Mouse (Mus musculus) midbrain, postnatal 0 days (tissue): ENCODE measurements at regions not wholly inside any gene's neighbourhood (a gene's known extent, or its start where the extent isn't known, plus 50 kb on each side); places are given as distances from the start of the nearest gene placed in this dataset.

Source experiments
- ATAC-seq: fragments of 200-750 bp; cut with Nextera tagmentation; 2 replicates; pipeline ENCODE4 v1.8.0; 2017; ENCODE audit warnings: moderate number of reproducible peaks, mild to moderate bottlenecking, moderate TSS enrichment, moderate library complexity; ENCODE audit not compliant: low FRiP score
- DNase-seq: peaks from one replicate; pipeline ENCODE4 v3.0.0-alpha.2; 2015; ENCODE audit warnings: low spot score
- H3K27ac ChIP-seq: fragments of 300-500 bp; sonication (generic); 2 replicates; pipeline ENCODE4 v1.5.1; 2014; ENCODE audit warnings: low read depth, mild to moderate bottlenecking, low read length, mixed read lengths
- H3K27me3 ChIP-seq: fragments of 300-500 bp; sonication (generic); 2 replicates; pipeline ENCODE4 v1.6.1; 2014; ENCODE audit warnings: low read length, control low read depth, mixed read lengths; ENCODE audit not compliant: insufficient read depth
- H3K36me3 ChIP-seq: fragments of 300-500 bp; sonication (generic); 2 replicates; pipeline ENCODE4 v1.6.1; 2014; ENCODE audit warnings: low read length, control low read depth, mixed read lengths; ENCODE audit not compliant: insufficient read depth
- H3K4me1 ChIP-seq: fragments of 300-500 bp; sonication (generic); 2 replicates; pipeline ENCODE4 v1.6.1; 2014; ENCODE audit warnings: mild to moderate bottlenecking, control low read depth, antibody characterized with exemption, low read length, mixed read lengths; ENCODE audit not compliant: insufficient read depth
- H3K4me2 ChIP-seq: fragments of 300-500 bp; sonication (generic); 2 replicates; pipeline ENCODE4 v1.6.1; 2014; ENCODE audit warnings: low read depth, mild to moderate bottlenecking, low read length, mixed read lengths; ENCODE audit not compliant: poor library complexity, severe bottlenecking
- H3K4me3 ChIP-seq: fragments of 300-500 bp; sonication (generic); 2 replicates; pipeline ENCODE4 v1.5.1; 2014; ENCODE audit warnings: low read depth, mild to moderate bottlenecking, low read length, moderate library complexity
- H3K9ac ChIP-seq: fragments of 300-500 bp; sonication (generic); replicated peaks from 2 replicates; pipeline ENCODE4 v1.6.1; 2014; ENCODE audit warnings: mild to moderate bottlenecking, low read length, moderate library complexity, mixed read lengths; ENCODE audit not compliant: poor library complexity, severe bottlenecking
- H3K9me3 ChIP-seq: fragments of 300-500 bp; sonication (generic); 2 replicates; pipeline ENCODE4 v1.6.1; 2016; ENCODE audit warnings: low read length, control low read depth
- CTCF ChIP-seq: IDR thresholded peaks from 2 replicates; pipeline ENCODE4 v1.5.1; 2016; ENCODE audit warnings: antibody characterized with exemption, mild to moderate bottlenecking
- WGBS: fragments of 180-500 bp; shearing (Covaris S2); extraction: QIAGEN DNeasy Blood & Tissue Kit; methylation state at CpG from one replicate; pipeline ENCODE4 v1.1.7; 2014; 5-methylcytosine and 5-hydroxymethylcytosine counted together

- Histone ChIP-seq H3K9ac (no peak overlapping the region), H3K27ac (no peak overlapping the region), H3K4me2 (no peak overlapping the region), H3K27me3 (no peaks in the 10 kb centered on the region), H3K4me3 (no peak overlapping the region), H3K9me3 (no peaks in the 10 kb centered on the region), H3K36me3 (no peaks in the 10 kb centered on the region), H3K4me1 (no peaks in the 10 kb centered on the region)
- ATAC-seq (no peak), DNase-seq (no peak)
- 64% methylated on average over 6 of the region's 6 CpGs for whole genome bisulfite sequencing
- no peak for TF ChIP-seq CTCF
These were observed 704.7 kb downstream of the Inhba start for GRCm38 (mm10) chr13:16716340-16716739.

- Histone ChIP-seq H3K36me3 (no peaks in the 10 kb centered on the region), H3K27ac (no peak overlapping the region), H3K4me1 (no peaks in the 10 kb centered on the region), H3K4me2 (no peak overlapping the region), H3K9me3 (no peaks in the 10 kb centered on the region), H3K4me3 (no peak overlapping the region), H3K9ac (no peak overlapping the region), H3K27me3 (no peaks in the 10 kb centered on the region)
- no peak for ATAC-seq
- 70% methylated on average over 5 of the region's 5 CpGs for WGBS
- TF ChIP-seq CTCF = no peak
- DNase-seq = no peak
These were observed 705.4 kb downstream of the Inhba start for GRCm38 (mm10) chr13:16716796-16717749.

GRCm38 (mm10) chr13:16720090-16720489 lies 708.4 kb downstream of the Inhba start:
- DNase-seq (no peak), ATAC-seq (no peak)
- no peak overlapping the region for H3K9ac ChIP-seq
- no peak overlapping the region for H3K4me3 ChIP-seq
- no peaks in the 10 kb centered on the region for H3K9me3 ChIP-seq
- 89% methylated on average over 2 of the region's 2 CpGs for WGBS
- H3K4me2 ChIP-seq = no peak overlapping the region
- H3K27ac ChIP-seq = no peak overlapping the region
- no peaks in the 10 kb centered on the region for H3K27me3 ChIP-seq
- no peaks in the 10 kb centered on the region for H3K4me1 ChIP-seq
- no peaks in the 10 kb centered on the region for H3K36me3 ChIP-seq
- no peak for TF ChIP-seq CTCF

GRCm38 (mm10) chr13:16725350-16725749 lies 713.7 kb downstream of the Inhba start:
- no peaks in the 10 kb centered on the region for H3K27me3 ChIP-seq
- no peak overlapping the region for H3K4me2 ChIP-seq
- no peaks in the 10 kb centered on the region for H3K4me1 ChIP-seq
- no peak overlapping the region for H3K4me3 ChIP-seq
- no peak overlapping the region for H3K9ac ChIP-seq
- DNase-seq (no peak), ATAC-seq (no peak)
- no peak overlapping the region for H3K27ac ChIP-seq
- TF ChIP-seq CTCF = no peak
- H3K9me3 ChIP-seq = no peaks in the 10 kb centered on the region
- WGBS = 83% methylated on average over 5 of the region's 5 CpGs
- no peaks in the 10 kb centered on the region for H3K36me3 ChIP-seq

GRCm38 (mm10) chr13:16738313-16738712 lies 726.7 kb downstream of the Inhba start:
- WGBS = 68% methylated on average over 1 of the region's 1 CpGs

GRCm38 (mm10) chr13:16739563-16739962 lies 727.9 kb downstream of the Inhba start:
- H3K4me2 ChIP-seq = no peak overlapping the region
- no peaks in the 10 kb centered on the region for H3K4me1 ChIP-seq
- TF ChIP-seq CTCF = no peak
- no peak for ATAC-seq
- WGBS = 89% methylated on average over 3 of the region's 3 CpGs
- no peaks in the 10 kb centered on the region for H3K27me3 ChIP-seq
- no peak overlapping the region for H3K4me3 ChIP-seq
- no peak overlapping the region for H3K27ac ChIP-seq
- H3K9me3 ChIP-seq = no peaks in the 10 kb centered on the region
- H3K9ac ChIP-seq = no peak overlapping the region
- DNase-seq = no peak
- no peaks in the 10 kb centered on the region for H3K36me3 ChIP-seq

More at GRCm38 (mm10) chr13:16738313-16738712, 726.7 kb downstream of the Inhba start:
- Histone ChIP-seq H3K9me3 (no peaks in the 10 kb centered on the region), H3K36me3 (no peaks in the 10 kb centered on the region), H3K4me2 (no peak overlapping the region), H3K9ac (no peak overlapping the region), H3K27me3 (no peaks in the 10 kb centered on the region), H3K27ac (no peak overlapping the region), H3K4me3 (no peak overlapping the region), H3K4me1 (no peaks in the 10 kb centered on the region)
- TF ChIP-seq CTCF = no peak
- ATAC-seq (no peak), DNase-seq (no peak)
